Mouse (Mus musculus) lung, embryonic 16.5 days (tissue): ENCODE measurements around the gene B4galt5. TPM values are rescaled to one million over a fixed set of nuclear protein-coding genes. Genes with fewer than 3 reads are reported as not detected.

Experiments
- ATAC-seq: fragments of 200-750 bp; cut with Nextera tagmentation; 2 replicates; pipeline ENCODE4 v1.8.0; 2017; ENCODE audit warnings: low read depth, mild to moderate bottlenecking, moderate library complexity
- H3K27ac ChIP-seq: fragments of 300-500 bp; sonication (generic); 2 replicates; pipeline ENCODE4 v1.5.1; 2014; ENCODE audit warnings: mild to moderate bottlenecking, control low read depth, low read length
- H3K27me3 ChIP-seq: fragments of 300-500 bp; sonication (generic); 2 replicates; pipeline ENCODE4 v1.6.1; 2014; ENCODE audit warnings: low read depth, low read length, mixed read lengths; ENCODE audit not compliant: control insufficient read depth, insufficient read depth
- H3K36me3 ChIP-seq: fragments of 300-500 bp; sonication (generic); 2 replicates; pipeline ENCODE4 v1.6.1; 2014; ENCODE audit warnings: low read length; ENCODE audit not compliant: control insufficient read depth, insufficient read depth
- H3K4me1 ChIP-seq: fragments of 300-500 bp; sonication (generic); replicated peaks from 2 replicates; pipeline ENCODE4 v1.6.1; 2014; ENCODE audit warnings: low read length, mixed read lengths; ENCODE audit not compliant: control insufficient read depth, insufficient read depth
- H3K4me2 ChIP-seq: fragments of 300-500 bp; sonication (generic); 2 replicates; pipeline ENCODE4 v1.6.1; 2014; ENCODE audit warnings: low read depth, low read length, control low read depth
- H3K4me3 ChIP-seq: fragments of 300-500 bp; sonication (generic); 2 replicates; pipeline ENCODE4 v1.5.1; 2014; ENCODE audit warnings: mild to moderate bottlenecking, low read length, control low read depth
- H3K9ac ChIP-seq: fragments of 300-500 bp; sonication (generic); 2 replicates; pipeline ENCODE4 v1.6.1; 2014; ENCODE audit warnings: low read length, control low read depth
- H3K9me3 ChIP-seq: fragments of 300-500 bp; sonication (generic); 2 replicates; pipeline ENCODE4 v1.6.1; 2016; ENCODE audit warnings: low read length; ENCODE audit not compliant: control insufficient read depth
- WGBS: fragments of 180-500 bp; shearing (Covaris S2); extraction: QIAGEN DNeasy Blood & Tissue Kit; methylation state at CpG from one replicate; pipeline ENCODE4 v1.1.7; 2014; 5-methylcytosine and 5-hydroxymethylcytosine counted together
- polyA plus RNA-seq: library from polyadenylated mRNA; unstranded; fragments of >200 nt; fragmentation: Nextera tagmentation; extraction: Ambion mirVana; gene quantifications from 2 replicates; pipeline ENCODE4 v1.2.1, GENCODE M21; 2015

B4galt5 gene
- polyA plus RNA-seq, 1 experiment from 2014 or later, result 7.3 TPM

- no peaks in the 10 kb centered on the region for H3K27me3 ChIP-seq
- no peaks in the 10 kb centered on the region for H3K9me3 ChIP-seq
- H3K36me3 ChIP-seq, result no peaks in the 10 kb centered on the region
- no peak overlapping the region for H3K27ac ChIP-seq
- no peaks in the 10 kb centered on the region for H3K4me1 ChIP-seq
- no peak overlapping the region for H3K9ac ChIP-seq
- ATAC-seq, result peak; percentile 59; the same call in 1 of the 2 replicates
- WGBS, result 36% methylated on average over 20 of the region's 20 CpGs
- H3K4me3 ChIP-seq, result no peak overlapping the region
- peak overlapping the region; percentile 36 for H3K4me2 ChIP-seq
Measured at GRCm38 (mm10) chr2:167367777-167368281, 18.8 kb upstream of the B4galt5 start.

- Histone ChIP-seq H3K36me3 (no peaks in the 10 kb centered on the region), H3K4me1 (no peaks in the 10 kb centered on the region), H3K4me2 (peak overlapping the region; percentile 36; the same call in 1 of the 2 replicates), H3K27me3 (no peaks in the 10 kb centered on the region), H3K9me3 (no peaks in the 10 kb centered on the region), H3K27ac (no peak overlapping the region), H3K4me3 (no peak overlapping the region), H3K9ac (no peak overlapping the region)
- WGBS, result 30% methylated on average over 6 of the region's 7 CpGs
- no peak for ATAC-seq
Measured at GRCm38 (mm10) chr2:167367325-167367724, 18.3 kb upstream of the B4galt5 start.

- no peak overlapping the region for H3K4me3 ChIP-seq
Measured at GRCm38 (mm10) chr2:167365063-167365462, 16.1 kb upstream of the B4galt5 start.

GRCm38 (mm10) chr2:167363272-167364045 lies 14.5 kb upstream of the B4galt5 start:
- H3K9ac ChIP-seq, result no peak overlapping the region
- H3K27me3 ChIP-seq, result no peaks in the 10 kb centered on the region
- H3K27ac ChIP-seq, result no peak overlapping the region
- H3K4me1 ChIP-seq, result no peaks in the 10 kb centered on the region
- no peaks in the 10 kb centered on the region for H3K9me3 ChIP-seq
- ATAC-seq, result no peak
- no peak overlapping the region for H3K4me3 ChIP-seq
- WGBS, result 72% methylated on average over 9 of the region's 9 CpGs
- no peak overlapping the region for H3K4me2 ChIP-seq
- H3K36me3 ChIP-seq, result no peaks in the 10 kb centered on the region

More at GRCm38 (mm10) chr2:167365063-167365462, 16.1 kb upstream of the B4galt5 start:
- H3K9ac ChIP-seq, result no peak overlapping the region
- no peaks in the 10 kb centered on the region for H3K4me1 ChIP-seq
- no peaks in the 10 kb centered on the region for H3K27me3 ChIP-seq
- H3K27ac ChIP-seq, result no peak overlapping the region
- H3K36me3 ChIP-seq, result no peaks in the 10 kb centered on the region
- H3K4me2 ChIP-seq, result no peak overlapping the region
- 100% methylated on average over 2 of the region's 2 CpGs for WGBS
- ATAC-seq, result no peak
- no peaks in the 10 kb centered on the region for H3K9me3 ChIP-seq

- H3K9me3 ChIP-seq, result no peaks in the 10 kb centered on the region
- H3K4me1 ChIP-seq, result peaks cover 3% of the 10 kb centered on the region; the same call in 1 of the 2 replicates
- no peak overlapping the region for H3K9ac ChIP-seq
- no peaks in the 10 kb centered on the region for H3K27me3 ChIP-seq
- WGBS, result 74% methylated on average over 2 of the region's 2 CpGs
- no peak overlapping the region for H3K4me2 ChIP-seq
- H3K4me3 ChIP-seq, result no peak overlapping the region
- ATAC-seq, result no peak
- no peak overlapping the region for H3K27ac ChIP-seq
- no peaks in the 10 kb centered on the region for H3K36me3 ChIP-seq
Measured at GRCm38 (mm10) chr2:167358499-167358898, 9.5 kb upstream of the B4galt5 start.

GRCm38 (mm10) chr2:167356885-167357284 lies 7.9 kb upstream of the B4galt5 start:
- H3K36me3 ChIP-seq, result no peaks in the 10 kb centered on the region
- no peak overlapping the region for H3K27ac ChIP-seq
- no peaks in the 10 kb centered on the region for H3K9me3 ChIP-seq
- no peak overlapping the region for H3K4me2 ChIP-seq
- ATAC-seq, result no peak
- peaks cover 3% of the 10 kb centered on the region; the same call in 1 of the 2 replicates for H3K4me1 ChIP-seq
- H3K27me3 ChIP-seq, result no peaks in the 10 kb centered on the region
- H3K4me3 ChIP-seq, result no peak overlapping the region
- H3K9ac ChIP-seq, result no peak overlapping the region

- no peak overlapping the region for H3K9ac ChIP-seq
- peaks cover 13% of the 10 kb centered on the region for H3K4me1 ChIP-seq
- H3K4me3 ChIP-seq, result no peak overlapping the region
- no peaks in the 10 kb centered on the region for H3K9me3 ChIP-seq
- no peaks in the 10 kb centered on the region for H3K27me3 ChIP-seq
- ATAC-seq, result no peak
- no peak overlapping the region for H3K4me2 ChIP-seq
- 50% methylated on average over 9 of the region's 9 CpGs for WGBS
- H3K27ac ChIP-seq, result no peak overlapping the region
- no peaks in the 10 kb centered on the region for H3K36me3 ChIP-seq
Measured at GRCm38 (mm10) chr2:167354611-167355165, 5.7 kb upstream of the B4galt5 start.

GRCm38 (mm10) chr2:167354046-167354445 lies 5.1 kb upstream of the B4galt5 start:
- H3K4me1 ChIP-seq, result peaks cover 13% of the 10 kb centered on the region
- no peak overlapping the region for H3K4me3 ChIP-seq
- no peaks in the 10 kb centered on the region for H3K36me3 ChIP-seq
- H3K27ac ChIP-seq, result no peak overlapping the region
- H3K9me3 ChIP-seq, result no peaks in the 10 kb centered on the region
- H3K4me2 ChIP-seq, result no peak overlapping the region
- H3K27me3 ChIP-seq, result no peaks in the 10 kb centered on the region
- WGBS, result 85% methylated on average over 8 of the region's 8 CpGs
- no peak overlapping the region for H3K9ac ChIP-seq
- ATAC-seq, result no peak

- Histone ChIP-seq H3K27ac (no peak overlapping the region), H3K27me3 (no peaks in the 10 kb centered on the region), H3K4me3 (no peak overlapping the region), H3K9ac (no peak overlapping the region), H3K4me2 (no peak overlapping the region), H3K4me1 (peaks cover 19% of the 10 kb centered on the region), H3K36me3 (no peaks in the 10 kb centered on the region), H3K9me3 (no peaks in the 10 kb centered on the region)
- WGBS, result 63% methylated on average over 6 of the region's 6 CpGs
- ATAC-seq, result no peak
Measured at GRCm38 (mm10) chr2:167352496-167352895, 3.5 kb upstream of the B4galt5 start.
